Mouse (Mus musculus): ENCODE results near the gene Nin. TPM values are rescaled to one million over a fixed set of nuclear protein-coding genes. Genes with fewer than 3 reads are reported as not detected.

Gene Nin
- polyA plus RNA-seq, 1 experiment from 2014 or later = 2.2 TPM

GRCm38 (mm10) chr12:70105885-70106284 is 7.6 kb downstream of the Nin start:
- no peak overlapping the region for H3K27ac ChIP-seq (ENCODE audit: low read depth, low read length)
- no peak for ATAC-seq

GRCm38 (mm10) chr12:70104776-70105420 is 8.6 kb downstream of the Nin start:
- Histone ChIP-seq H3K9ac (ENCODE audit: low read depth, low read length) (no peak overlapping the region), H3K9me3 (ENCODE audit: control insufficient read depth) (no peaks in the 10 kb centered on the region), H3K36me3 (ENCODE audit: control insufficient read depth, insufficient read depth) (no peaks in the 10 kb centered on the region), H3K4me1 (replicated peaks; ENCODE audit: control insufficient read depth, insufficient read depth, low read length) (no peaks in the 10 kb centered on the region), H3K27ac (ENCODE audit: low read depth, low read length) (no peak overlapping the region), H3K4me2 (replicated peaks; ENCODE audit: low read depth) (no peak overlapping the region), H3K27me3 (replicated peaks; ENCODE audit: control insufficient read depth, insufficient read depth, low read length) (no peaks in the 10 kb centered on the region), H3K4me3 (ENCODE audit: low read depth, low read length) (no peak overlapping the region)
- ATAC-seq = no peak
- TF ChIP-seq CTCF (IDR thresholded peaks at IDR 0.05; ENCODE audit: low read depth) = no peak
- 70% methylated on average over 5 of the region's 5 CpGs for WGBS

More at GRCm38 (mm10) chr12:70105885-70106284, 7.6 kb downstream of the Nin start:
- WGBS = 61% methylated on average over 6 of the region's 6 CpGs
- H3K9me3 ChIP-seq (ENCODE audit: control insufficient read depth) = no peaks in the 10 kb centered on the region
- no peak overlapping the region for H3K9ac ChIP-seq (ENCODE audit: low read depth, low read length)
- no peaks in the 10 kb centered on the region for H3K36me3 ChIP-seq (ENCODE audit: control insufficient read depth, insufficient read depth)
- H3K4me2 ChIP-seq (replicated peaks; ENCODE audit: low read depth) = no peak overlapping the region
- H3K4me1 ChIP-seq (replicated peaks; ENCODE audit: control insufficient read depth, insufficient read depth, low read length) = peaks cover 8% of the 10 kb centered on the region; the same call in 1 of the 2 replicates
- no peak overlapping the region for H3K4me3 ChIP-seq (ENCODE audit: low read depth, low read length)
- no peak for TF ChIP-seq CTCF (IDR thresholded peaks at IDR 0.05; ENCODE audit: low read depth)
- no peaks in the 10 kb centered on the region for H3K27me3 ChIP-seq (replicated peaks; ENCODE audit: control insufficient read depth, insufficient read depth, low read length)

- Histone ChIP-seq H3K36me3 (ENCODE audit: control insufficient read depth, insufficient read depth) (no peaks in the 10 kb centered on the region), H3K4me1 (replicated peaks; ENCODE audit: control insufficient read depth, insufficient read depth, low read length) (no peaks in the 10 kb centered on the region), H3K27ac (ENCODE audit: low read depth, low read length) (no peak overlapping the region), H3K4me2 (replicated peaks; ENCODE audit: low read depth) (no peak overlapping the region), H3K27me3 (replicated peaks; ENCODE audit: control insufficient read depth, insufficient read depth, low read length) (no peaks in the 10 kb centered on the region), H3K4me3 (ENCODE audit: low read depth, low read length) (no peak overlapping the region), H3K9ac (ENCODE audit: low read depth, low read length) (no peak overlapping the region), H3K9me3 (ENCODE audit: control insufficient read depth) (no peaks in the 10 kb centered on the region)
- 55% methylated on average over 4 of the region's 4 CpGs for WGBS
- ATAC-seq = no peak
- TF ChIP-seq CTCF (IDR thresholded peaks at IDR 0.05; ENCODE audit: low read depth) = no peak
These were observed 9.3 kb downstream of the Nin start for GRCm38 (mm10) chr12:70104199-70104598.

GRCm38 (mm10) chr12:70103257-70103656 is 10.3 kb downstream of the Nin start:
- no peak for TF ChIP-seq CTCF (IDR thresholded peaks at IDR 0.05; ENCODE audit: low read depth)
- H3K9ac ChIP-seq (ENCODE audit: low read depth, low read length) = no peak overlapping the region
- WGBS = 95% methylated on average over 4 of the region's 4 CpGs

GRCm38 (mm10) chr12:70102426-70102825 is 11.1 kb downstream of the Nin start:
- no peak for ATAC-seq
- 65% methylated on average over 9 of the region's 9 CpGs for WGBS

More at GRCm38 (mm10) chr12:70103257-70103656, 10.3 kb downstream of the Nin start:
- H3K4me1 ChIP-seq (replicated peaks; ENCODE audit: control insufficient read depth, insufficient read depth, low read length) = no peaks in the 10 kb centered on the region
- H3K27ac ChIP-seq (ENCODE audit: low read depth, low read length) = no peak overlapping the region
- no peaks in the 10 kb centered on the region for H3K9me3 ChIP-seq (ENCODE audit: control insufficient read depth)
- no peak overlapping the region for H3K4me2 ChIP-seq (replicated peaks; ENCODE audit: low read depth)
- ATAC-seq = no peak
- H3K4me3 ChIP-seq (ENCODE audit: low read depth, low read length) = no peak overlapping the region
- no peaks in the 10 kb centered on the region for H3K27me3 ChIP-seq (replicated peaks; ENCODE audit: control insufficient read depth, insufficient read depth, low read length)
- H3K36me3 ChIP-seq (ENCODE audit: control insufficient read depth, insufficient read depth) = no peaks in the 10 kb centered on the region

GRCm38 (mm10) chr12:70101823-70102222 is 11.7 kb downstream of the Nin start:
- no peaks in the 10 kb centered on the region for H3K27me3 ChIP-seq (replicated peaks; ENCODE audit: control insufficient read depth, insufficient read depth, low read length)
- WGBS = 83% methylated on average over 5 of the region's 5 CpGs
- no peak for TF ChIP-seq CTCF (IDR thresholded peaks at IDR 0.05; ENCODE audit: low read depth)
- no peaks in the 10 kb centered on the region for H3K4me1 ChIP-seq (replicated peaks; ENCODE audit: control insufficient read depth, insufficient read depth, low read length)
- no peak overlapping the region for H3K4me3 ChIP-seq (ENCODE audit: low read depth, low read length)
- no peak for ATAC-seq
- H3K4me2 ChIP-seq (replicated peaks; ENCODE audit: low read depth) = no peak overlapping the region
- H3K36me3 ChIP-seq (ENCODE audit: control insufficient read depth, insufficient read depth) = no peaks in the 10 kb centered on the region
- H3K9ac ChIP-seq (ENCODE audit: low read depth, low read length) = no peak overlapping the region
- no peaks in the 10 kb centered on the region for H3K9me3 ChIP-seq (ENCODE audit: control insufficient read depth)
- H3K27ac ChIP-seq (ENCODE audit: low read depth, low read length) = no peak overlapping the region

More at GRCm38 (mm10) chr12:70102426-70102825, 11.1 kb downstream of the Nin start:
- no peak overlapping the region; the same call in 1 of the 2 replicates for H3K27ac ChIP-seq (ENCODE audit: low read depth, low read length)
- H3K36me3 ChIP-seq (ENCODE audit: control insufficient read depth, insufficient read depth) = no peaks in the 10 kb centered on the region
- no peaks in the 10 kb centered on the region for H3K4me1 ChIP-seq (replicated peaks; ENCODE audit: control insufficient read depth, insufficient read depth, low read length)
- H3K9ac ChIP-seq (ENCODE audit: low read depth, low read length) = no peak overlapping the region
- TF ChIP-seq CTCF (IDR thresholded peaks at IDR 0.05; ENCODE audit: low read depth) = no peak
- no peaks in the 10 kb centered on the region for H3K9me3 ChIP-seq (ENCODE audit: control insufficient read depth)
- H3K27me3 ChIP-seq (replicated peaks; ENCODE audit: control insufficient read depth, insufficient read depth, low read length) = no peaks in the 10 kb centered on the region
- no peak overlapping the region for H3K4me3 ChIP-seq (ENCODE audit: low read depth, low read length)
- no peak overlapping the region for H3K4me2 ChIP-seq (replicated peaks; ENCODE audit: low read depth)

All from intestine, postnatal 0 days (tissue).